Mouse (Mus musculus): ENCODE results near the gene Tssk4.

Tssk4 gene

GRCm38 (mm10) chr14:55649884-55650283, at the start of gene Tssk4:
TSS of gene Tssk4 (plus strand) at chr14:55650184.
- no peak for DNase-seq (ENCODE audit: low spot score in 2 of 2)

DNA sequence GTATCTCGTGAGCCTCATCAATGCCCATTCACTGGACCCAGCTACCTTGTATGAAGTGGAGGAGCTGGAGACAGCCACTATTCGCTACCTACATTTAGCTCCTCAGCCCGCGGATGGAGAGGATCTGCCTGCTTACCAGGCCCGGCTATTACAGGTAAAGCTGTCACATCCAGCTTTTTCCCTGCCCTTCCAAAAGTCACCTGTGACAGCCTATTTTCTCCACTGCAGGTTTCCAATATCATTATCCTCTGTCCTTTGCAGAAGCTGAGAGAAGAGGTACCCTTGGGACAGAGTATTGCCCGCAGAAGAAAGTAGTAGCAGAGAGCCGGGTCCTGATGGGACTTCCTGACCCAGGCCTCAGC, 46.7 kb upstream of the Tssk4 start, which contains the start of gene Irf9:
Irf9 (plus strand) TSS at position 301 of the 362 bp plus-strand sequence.
- no peak for DNase-seq (ENCODE audit: low spot score in 2 of 2)

DNA sequence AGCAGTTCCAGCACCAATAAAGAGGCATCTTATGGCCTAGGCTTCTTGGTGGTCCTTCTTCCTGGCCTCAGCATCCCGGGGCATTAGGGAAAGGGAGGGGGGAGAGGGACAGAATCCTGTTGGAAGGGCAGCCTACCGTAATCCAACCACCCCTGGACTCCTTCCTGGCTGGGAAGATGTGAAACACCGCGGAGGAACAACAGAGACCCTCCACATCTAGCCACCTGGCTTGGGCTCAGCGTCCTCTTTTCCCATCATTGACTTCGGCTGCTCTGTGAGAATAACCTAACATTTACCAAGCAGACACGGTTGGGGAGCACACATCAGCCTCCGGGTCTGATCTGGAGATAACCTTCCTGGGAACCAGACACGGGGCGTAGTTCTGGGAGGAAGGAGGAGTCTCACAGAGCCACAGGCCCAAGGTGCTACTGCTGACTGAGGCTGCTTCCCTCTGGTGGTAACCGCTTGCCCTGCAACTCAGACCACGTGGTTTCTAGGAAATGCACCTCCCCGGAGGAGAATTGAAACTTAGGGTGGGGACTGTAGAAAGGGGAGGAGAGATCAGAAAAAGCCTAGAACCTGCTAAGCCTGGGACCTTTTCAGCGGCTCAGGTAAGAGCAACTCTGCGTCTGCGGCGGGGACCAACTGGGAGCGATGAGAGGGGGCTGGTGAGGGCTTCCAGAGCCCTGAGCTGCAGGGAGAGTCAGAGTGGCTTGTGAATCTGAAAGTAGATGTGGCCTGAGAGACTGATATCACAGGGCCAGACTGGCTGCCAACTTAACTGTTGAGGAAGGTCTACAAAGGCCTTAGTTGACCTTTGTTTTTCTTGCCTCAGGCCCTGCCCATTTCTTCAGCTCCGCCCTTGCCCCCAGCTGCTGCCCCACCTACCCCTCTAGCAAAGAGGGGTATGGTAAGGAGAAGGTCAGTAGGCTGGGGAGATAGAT, 46.1 kb upstream of the Tssk4 start:
- peak; percentile 89 to 94 for DNase-seq (ENCODE audit: low spot score in 2 of 2)

DNA sequence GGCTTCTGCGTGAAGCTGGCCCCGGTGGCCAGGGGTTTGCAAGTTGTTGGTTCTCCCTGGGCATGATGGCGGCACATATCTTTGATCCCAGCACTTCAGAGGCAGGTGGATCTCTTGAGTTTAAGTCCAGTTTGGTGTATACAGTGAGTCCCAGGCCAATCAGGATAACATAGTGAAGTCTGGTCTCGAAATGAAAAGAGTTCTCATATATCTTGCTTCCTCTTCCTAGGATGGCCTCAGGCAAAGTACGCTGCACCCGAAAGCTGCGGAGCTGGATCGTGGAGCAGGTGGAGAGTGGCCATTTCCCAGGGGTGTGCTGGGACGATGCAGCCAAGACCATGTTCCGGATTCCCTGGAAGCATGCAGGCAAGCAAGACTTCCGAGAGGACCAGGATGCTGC, 45.2 kb upstream of the Tssk4 start:
- no peak for DNase-seq (ENCODE audit: low spot score in 2 of 2)

DNA sequence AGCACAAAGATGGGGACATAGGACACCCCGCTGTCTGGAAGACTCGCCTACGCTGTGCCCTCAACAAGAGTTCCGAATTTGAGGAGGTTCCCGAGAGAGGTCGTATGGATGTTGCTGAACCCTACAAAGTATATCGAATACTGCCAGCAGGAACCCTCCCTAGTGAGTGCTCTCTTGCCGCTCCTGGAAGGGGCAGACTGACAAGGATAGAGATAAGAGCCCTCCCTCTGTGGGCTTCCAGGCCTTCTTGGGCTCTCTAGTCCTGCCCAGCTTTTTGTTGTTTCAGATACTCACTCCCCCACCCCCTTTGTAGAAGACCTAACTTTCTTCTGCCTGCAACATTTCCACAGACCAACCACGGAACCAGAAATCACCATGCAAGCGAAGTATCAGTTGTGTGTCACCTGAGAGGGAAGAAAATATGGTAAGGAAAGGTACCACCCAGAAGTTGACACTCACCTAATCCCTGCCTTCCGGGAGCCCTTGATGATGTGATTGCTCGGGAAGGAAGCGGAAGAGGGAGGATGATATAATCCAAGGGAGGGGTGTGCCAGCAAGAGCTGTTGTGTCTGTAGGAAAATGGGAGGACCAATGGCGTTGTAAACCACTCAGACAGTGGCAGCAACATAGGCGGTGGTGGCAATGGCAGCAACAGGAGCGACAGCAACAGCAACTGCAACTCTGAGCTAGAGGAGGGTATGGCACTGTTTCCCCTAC, 44.1 kb upstream of the Tssk4 start:
- DNase-seq (ENCODE audit: low spot score in 2 of 2) = no peak

DNA sequence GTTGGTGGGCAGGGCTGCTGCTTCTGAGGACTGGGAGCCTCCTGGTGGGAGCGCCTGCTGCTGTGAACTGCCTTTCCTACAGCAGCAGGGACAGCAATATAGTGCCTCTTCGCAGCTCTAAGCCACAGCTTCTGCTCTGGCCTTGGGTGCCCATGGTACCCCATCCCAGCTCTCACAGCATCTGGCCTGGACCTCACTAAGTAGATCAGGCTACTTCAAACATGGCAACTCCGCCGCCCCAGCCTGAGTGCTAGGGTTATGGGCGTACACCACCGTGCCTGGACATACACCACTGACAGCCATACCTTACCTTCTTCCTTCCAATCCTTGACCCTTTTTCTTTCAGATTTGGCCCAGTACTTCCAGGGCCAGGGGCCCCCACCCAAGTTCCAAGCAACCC, 41.6 kb upstream of the Tssk4 start:
- no peak for DNase-seq (ENCODE audit: low spot score in 2 of 2)

DNA sequence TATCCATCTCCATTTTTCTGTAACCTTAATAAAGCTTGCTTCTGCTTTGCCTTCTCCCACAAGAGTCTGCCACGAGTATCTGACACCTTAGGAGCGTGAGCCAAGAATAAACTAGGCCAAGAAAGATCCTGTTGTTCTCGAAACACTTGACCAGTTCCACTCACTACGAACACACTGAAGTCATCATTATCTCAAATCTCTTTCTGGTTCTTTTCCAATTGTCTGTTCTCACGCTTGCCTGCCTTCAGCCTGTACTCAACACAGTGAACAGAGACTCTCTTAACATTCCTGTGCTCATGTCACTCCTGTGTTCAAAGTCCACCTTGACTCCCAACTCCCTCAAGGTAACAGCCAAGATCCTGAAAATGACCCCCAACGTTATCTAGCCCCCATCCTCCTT, 36.6 kb upstream of the Tssk4 start:
- no peak for DNase-seq (ENCODE audit: low spot score in 2 of 2)

- DNase-seq (ENCODE audit: low spot score in 2 of 2) = no peak
Measured at GRCm38 (mm10) chr14:55614565-55615178, 35.3 kb upstream of the Tssk4 start.

DNA sequence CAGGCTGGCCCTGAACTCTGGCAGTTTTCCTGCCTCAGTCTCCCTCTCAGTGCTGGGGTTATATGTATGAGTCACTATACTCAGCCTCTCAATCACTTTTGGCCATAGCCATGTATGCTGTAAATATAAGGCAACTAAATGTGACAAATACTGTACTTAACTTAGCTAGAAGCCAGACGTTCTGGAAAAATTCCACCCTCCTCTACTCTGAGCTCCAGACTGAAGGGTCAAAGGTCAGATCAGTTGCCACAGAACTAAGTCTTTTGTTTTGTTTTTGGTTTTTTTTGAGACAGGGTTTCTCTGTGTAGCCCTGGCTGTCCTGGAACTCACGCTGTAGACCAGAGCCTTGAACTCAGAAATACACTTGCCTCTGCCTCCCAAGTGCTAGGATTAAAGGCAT, 34.1 kb upstream of the Tssk4 start:
- no peak for DNase-seq (ENCODE audit: low spot score in 2 of 2)

- no peak for DNase-seq (ENCODE audit: low spot score in 2 of 2)
Measured at GRCm38 (mm10) chr14:55616844-55617243, 33.1 kb upstream of the Tssk4 start.

DNA sequence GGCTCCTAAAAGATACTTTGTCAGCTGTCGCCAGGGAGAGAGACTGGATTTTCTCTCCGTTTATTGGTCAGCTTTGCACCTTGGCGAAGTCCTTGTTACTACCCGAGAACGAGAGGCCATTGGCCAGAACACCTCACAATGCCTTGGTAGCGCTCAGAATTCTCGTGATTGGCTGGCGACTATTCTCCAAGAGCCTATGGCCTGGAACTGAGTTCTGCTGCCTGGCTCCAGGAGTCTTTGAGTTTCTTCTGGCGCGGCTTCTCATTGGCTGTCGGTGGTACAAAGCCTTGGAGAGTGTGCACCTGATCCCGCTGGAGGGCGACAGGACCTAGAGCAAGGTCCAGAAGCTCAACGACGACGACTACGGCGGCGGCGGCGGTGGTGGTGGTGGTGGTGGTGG, 32.2 kb upstream of the Tssk4 start, which contains the start of gene Rec8:
Rec8 (plus strand) TSS at position 216 of the 400 bp plus-strand sequence.
- DNase-seq (ENCODE audit: low spot score in 2 of 2) = peak; percentile 17 to 31

GRCm38 (mm10) chr14:55618486-55619195, 31.3 kb upstream of the Tssk4 start:
- no peak for DNase-seq (ENCODE audit: low spot score in 2 of 2)

GRCm38 (mm10) chr14:55628077-55628827, 21.7 kb upstream of the Tssk4 start:
- DNase-seq (ENCODE audit: low spot score in 2 of 2) = no peak

- DNase-seq (ENCODE audit: low spot score in 2 of 2) = peak; percentile 62 to 76
Measured at GRCm38 (mm10) chr14:55629312-55629711, 20.7 kb upstream of the Tssk4 start.

DNA sequence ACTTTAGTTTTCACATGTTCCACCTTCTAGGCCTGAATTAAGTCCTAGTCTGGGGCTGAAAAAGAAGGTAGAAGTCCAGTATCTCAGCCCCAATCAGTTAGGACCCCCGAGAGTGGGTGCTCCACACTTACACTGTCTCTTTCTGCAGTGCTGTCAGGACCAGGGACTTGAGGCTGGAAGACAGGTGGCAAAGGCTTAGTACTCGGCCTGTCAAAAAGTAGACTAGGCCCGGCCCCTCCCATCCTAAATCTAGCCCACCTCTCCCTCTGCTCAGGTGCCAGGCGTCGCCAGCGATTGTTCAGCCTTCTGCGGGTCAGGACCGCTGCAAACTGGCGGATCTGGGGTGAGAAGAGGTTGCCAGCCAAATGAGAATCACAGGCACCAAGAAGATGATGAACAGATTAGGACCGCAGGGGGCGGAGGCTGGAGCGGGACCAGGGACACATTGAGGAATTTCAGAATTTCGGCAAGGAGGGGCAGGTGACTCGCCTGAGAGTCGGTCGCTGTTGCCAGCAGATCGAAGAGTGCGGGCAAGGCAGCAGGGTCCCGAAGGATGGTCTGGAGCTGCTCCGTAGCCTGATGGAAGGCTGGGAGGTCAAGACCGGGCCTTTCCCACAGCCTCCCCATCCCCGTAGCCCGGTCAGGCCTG, 15.0 kb upstream of the Tssk4 start:
- no peak for DNase-seq (ENCODE audit: low spot score in 2 of 2)

DNA sequence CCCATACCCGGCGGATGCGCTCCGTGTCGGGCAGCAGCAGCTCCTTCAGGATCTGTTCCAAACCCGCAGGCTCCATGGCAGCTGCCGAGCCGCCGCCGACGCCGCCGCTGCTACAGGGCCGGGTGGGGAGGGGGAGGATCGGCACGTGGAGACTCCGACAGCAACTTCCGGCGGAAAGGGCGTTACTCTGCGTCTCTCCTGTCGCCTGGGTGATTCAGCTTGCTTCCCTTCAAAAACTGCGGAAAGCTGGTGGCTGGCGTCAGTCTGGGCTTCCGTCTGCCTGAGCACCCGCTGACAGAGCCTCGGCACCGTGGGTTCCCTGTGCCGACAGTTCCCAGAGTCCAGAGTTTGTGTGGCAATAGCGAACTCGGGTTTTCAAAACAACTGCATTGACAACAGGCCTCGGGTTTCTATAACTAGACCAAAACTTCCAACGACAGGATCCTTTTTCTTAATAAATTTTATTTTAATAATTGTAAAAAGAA, 14.4 kb upstream of the Tssk4 start, which contains the start of gene Ipo4:
Ipo4 (minus strand) TSS at position 435 of the 485 bp plus-strand sequence.
- peak; percentile 67 to 78 for DNase-seq (ENCODE audit: low spot score in 2 of 2)

DNA sequence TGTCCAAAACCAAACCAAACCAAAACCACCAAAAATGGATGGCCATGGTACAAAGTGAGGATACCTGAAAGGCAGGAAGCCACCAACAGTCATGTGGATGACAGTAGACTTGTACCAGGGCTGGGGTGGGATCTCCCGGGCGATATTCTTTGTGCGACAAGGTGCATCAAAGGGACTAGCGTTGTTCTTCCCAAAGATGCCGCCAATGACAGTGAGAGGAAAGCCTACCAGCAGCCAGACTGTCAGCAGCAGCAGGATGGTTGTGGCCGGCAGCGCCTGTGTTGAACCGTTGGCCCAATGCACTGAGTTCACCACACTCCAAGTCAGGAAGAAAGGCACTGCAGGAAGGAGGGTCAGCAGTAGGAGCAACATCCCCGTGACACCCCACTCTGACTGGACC, 12.2 kb upstream of the Tssk4 start, which contains the start of gene Gm49378:
Gm49378 (minus strand) TSS at position 101 of the 400 bp plus-strand sequence.
- no peak for DNase-seq (ENCODE audit: low spot score in 2 of 2)

GRCm38 (mm10) chr14:55640816-55641215, 9.2 kb upstream of the Tssk4 start:
- no peak for DNase-seq (ENCODE audit: low spot score in 2 of 2)

DNA sequence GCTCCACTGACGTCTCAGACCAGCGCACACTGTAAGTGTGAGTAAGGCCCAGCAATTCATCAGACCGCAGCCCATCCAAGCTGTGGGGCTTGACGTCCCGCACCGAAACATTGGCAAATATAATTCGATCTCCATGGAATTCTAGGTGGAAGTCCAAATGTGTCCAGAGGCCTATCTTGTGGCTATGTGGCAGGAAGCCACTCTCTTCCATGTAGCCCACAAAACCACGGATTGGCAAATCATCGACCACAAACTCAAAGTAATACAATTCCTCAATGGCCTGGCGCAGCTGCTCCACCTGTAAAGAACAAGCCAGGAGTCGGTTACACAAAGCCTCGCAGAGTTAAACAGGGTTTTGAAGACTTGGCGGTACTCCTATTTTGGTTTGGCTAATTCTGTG, 8.7 kb upstream of the Tssk4 start:
- DNase-seq (ENCODE audit: low spot score in 2 of 2) = no peak

GRCm38 (mm10) chr14:55642679-55643059, 7.3 kb upstream of the Tssk4 start:
- no peak for DNase-seq (ENCODE audit: low spot score in 2 of 2)

Measured in natural killer cell, adult 2 months (primary cell).